Mouse (Mus musculus): ENCODE measurements around the gene Higd1c. TPM values are rescaled to one million over a fixed set of nuclear protein-coding genes. Genes with fewer than 3 reads are reported as not detected.
"Not testable (repeated sequence)": the region's sequence is repeated elsewhere in the genome, so short reads cannot be mapped to it uniquely, and the experiment has no call there.

Higd1c gene
- polyA plus RNA-seq, 1 experiment, result not detected

- H3K9me3 ChIP-seq (replicated peaks; ENCODE audit: control insufficient read depth, insufficient read depth, low read length, poor library complexity, severe bottlenecking); H3K36me3 ChIP-seq (ENCODE audit: control insufficient read depth, insufficient read depth, low read length, poor library complexity, severe bottlenecking); H3K27me3 ChIP-seq (ENCODE audit: control insufficient read depth, insufficient read depth, low read length, poor library complexity, severe bottlenecking); H3K9ac ChIP-seq (ENCODE audit: low read depth, poor library complexity, severe bottlenecking); H3K4me3 ChIP-seq (ENCODE audit: low read depth, low read length); H3K4me1 ChIP-seq (ENCODE audit: control insufficient read depth, insufficient read depth, low read length); H3K27ac ChIP-seq (ENCODE audit: insufficient read depth, low read length): not testable (repeated sequence)
- peak; percentile 30 for TF ChIP-seq CTCF (IDR thresholded peaks at IDR 0.05; ENCODE audit: low read depth, low read length)
These were observed 26.5 kb upstream of the Higd1c start for GRCm38 (mm10) chr15:100337847-100338246.

GRCm38 (mm10) chr15:100341314-100341980 is 22.9 kb upstream of the Higd1c start:
- not testable (repeated sequence) for H3K27ac ChIP-seq (ENCODE audit: insufficient read depth, low read length); H3K27me3 ChIP-seq (ENCODE audit: control insufficient read depth, insufficient read depth, low read length, poor library complexity, severe bottlenecking); H3K36me3 ChIP-seq (ENCODE audit: control insufficient read depth, insufficient read depth, low read length, poor library complexity, severe bottlenecking); H3K9ac ChIP-seq (ENCODE audit: low read depth, poor library complexity, severe bottlenecking); H3K4me1 ChIP-seq (ENCODE audit: control insufficient read depth, insufficient read depth, low read length); H3K9me3 ChIP-seq (replicated peaks; ENCODE audit: control insufficient read depth, insufficient read depth, low read length, poor library complexity, severe bottlenecking); H3K4me3 ChIP-seq (ENCODE audit: low read depth, low read length)

GRCm38 (mm10) chr15:100345484-100345883 is 18.9 kb upstream of the Higd1c start:
- Histone ChIP-seq H3K27ac (ENCODE audit: insufficient read depth, low read length) (no peak overlapping the region), H3K4me3 (ENCODE audit: low read depth, low read length) (no peak overlapping the region), H3K9me3 (replicated peaks; ENCODE audit: control insufficient read depth, insufficient read depth, low read length, poor library complexity, severe bottlenecking) (no peaks in the 10 kb centered on the region), H3K36me3 (ENCODE audit: control insufficient read depth, insufficient read depth, low read length, poor library complexity, severe bottlenecking) (no peaks in the 10 kb centered on the region), H3K9ac (ENCODE audit: low read depth, poor library complexity, severe bottlenecking) (no peak overlapping the region), H3K27me3 (ENCODE audit: control insufficient read depth, insufficient read depth, low read length, poor library complexity, severe bottlenecking) (no peaks in the 10 kb centered on the region), H3K4me1 (ENCODE audit: control insufficient read depth, insufficient read depth, low read length) (no peaks in the 10 kb centered on the region)
- TF ChIP-seq POLR2A (IDR thresholded peaks at IDR 0.05; ENCODE audit: insufficient read depth, low read length) (no peak), CTCF (IDR thresholded peaks at IDR 0.05; ENCODE audit: low read depth, low read length) (no peak), EP300 (IDR thresholded peaks at IDR 0.05; ENCODE audit: insufficient read depth, low read depth, low read length) (no peak)

GRCm38 (mm10) chr15:100346761-100347160 is 17.6 kb upstream of the Higd1c start:
- Histone ChIP-seq H3K27ac (ENCODE audit: insufficient read depth, low read length) (no peak overlapping the region), H3K27me3 (ENCODE audit: control insufficient read depth, insufficient read depth, low read length, poor library complexity, severe bottlenecking) (no peaks in the 10 kb centered on the region), H3K4me1 (ENCODE audit: control insufficient read depth, insufficient read depth, low read length) (no peaks in the 10 kb centered on the region), H3K9ac (ENCODE audit: low read depth, poor library complexity, severe bottlenecking) (peak overlapping the region; percentile 68), H3K4me3 (ENCODE audit: low read depth, low read length) (peak overlapping the region; percentile 59), H3K36me3 (ENCODE audit: control insufficient read depth, insufficient read depth, low read length, poor library complexity, severe bottlenecking) (no peaks in the 10 kb centered on the region), H3K9me3 (replicated peaks; ENCODE audit: control insufficient read depth, insufficient read depth, low read length, poor library complexity, severe bottlenecking) (no peaks in the 10 kb centered on the region)
- TF ChIP-seq POLR2A (IDR thresholded peaks at IDR 0.05; ENCODE audit: insufficient read depth, low read length), result no peak
- TF ChIP-seq EP300 (IDR thresholded peaks at IDR 0.05; ENCODE audit: insufficient read depth, low read depth, low read length), result no peak
- no peak for TF ChIP-seq CTCF (IDR thresholded peaks at IDR 0.05; ENCODE audit: low read depth, low read length)

- Histone ChIP-seq H3K27me3 (ENCODE audit: control insufficient read depth, insufficient read depth, low read length, poor library complexity, severe bottlenecking) (no peaks in the 10 kb centered on the region), H3K27ac (ENCODE audit: insufficient read depth, low read length) (no peak overlapping the region), H3K9ac (ENCODE audit: low read depth, poor library complexity, severe bottlenecking) (no peak overlapping the region), H3K4me1 (ENCODE audit: control insufficient read depth, insufficient read depth, low read length) (no peaks in the 10 kb centered on the region), H3K36me3 (ENCODE audit: control insufficient read depth, insufficient read depth, low read length, poor library complexity, severe bottlenecking) (no peaks in the 10 kb centered on the region), H3K9me3 (replicated peaks; ENCODE audit: control insufficient read depth, insufficient read depth, low read length, poor library complexity, severe bottlenecking) (no peaks in the 10 kb centered on the region), H3K4me3 (ENCODE audit: low read depth, low read length) (no peak overlapping the region)
- no peak for TF ChIP-seq POLR2A (IDR thresholded peaks at IDR 0.05; ENCODE audit: insufficient read depth, low read length)
- no peak for TF ChIP-seq CTCF (IDR thresholded peaks at IDR 0.05; ENCODE audit: low read depth, low read length)
- TF ChIP-seq EP300 (IDR thresholded peaks at IDR 0.05; ENCODE audit: insufficient read depth, low read depth, low read length), result no peak
These were observed 14.8 kb upstream of the Higd1c start for GRCm38 (mm10) chr15:100349496-100349895.

- no peaks in the 10 kb centered on the region for H3K4me1 ChIP-seq (ENCODE audit: control insufficient read depth, insufficient read depth, low read length)
- H3K36me3 ChIP-seq (ENCODE audit: control insufficient read depth, insufficient read depth, low read length, poor library complexity, severe bottlenecking), result no peaks in the 10 kb centered on the region
- no peaks in the 10 kb centered on the region for H3K9me3 ChIP-seq (replicated peaks; ENCODE audit: control insufficient read depth, insufficient read depth, low read length, poor library complexity, severe bottlenecking)
- H3K9ac ChIP-seq (ENCODE audit: low read depth, poor library complexity, severe bottlenecking), result no peak overlapping the region
- TF ChIP-seq POLR2A (IDR thresholded peaks at IDR 0.05; ENCODE audit: insufficient read depth, low read length), result no peak
- TF ChIP-seq CTCF (IDR thresholded peaks at IDR 0.05; ENCODE audit: low read depth, low read length), result no peak
- no peak for TF ChIP-seq EP300 (IDR thresholded peaks at IDR 0.05; ENCODE audit: insufficient read depth, low read depth, low read length)
- no peak overlapping the region for H3K27ac ChIP-seq (ENCODE audit: insufficient read depth, low read length)
- no peak overlapping the region for H3K4me3 ChIP-seq (ENCODE audit: low read depth, low read length)
- H3K27me3 ChIP-seq (ENCODE audit: control insufficient read depth, insufficient read depth, low read length, poor library complexity, severe bottlenecking), result no peaks in the 10 kb centered on the region
These were observed 12.8 kb upstream of the Higd1c start for GRCm38 (mm10) chr15:100351501-100352060.

Measured in ES-Bruce4 (cell line).